Comparison of ENCODE assay signal across 15 mouse cellular contexts in the genomic region with DNA sequence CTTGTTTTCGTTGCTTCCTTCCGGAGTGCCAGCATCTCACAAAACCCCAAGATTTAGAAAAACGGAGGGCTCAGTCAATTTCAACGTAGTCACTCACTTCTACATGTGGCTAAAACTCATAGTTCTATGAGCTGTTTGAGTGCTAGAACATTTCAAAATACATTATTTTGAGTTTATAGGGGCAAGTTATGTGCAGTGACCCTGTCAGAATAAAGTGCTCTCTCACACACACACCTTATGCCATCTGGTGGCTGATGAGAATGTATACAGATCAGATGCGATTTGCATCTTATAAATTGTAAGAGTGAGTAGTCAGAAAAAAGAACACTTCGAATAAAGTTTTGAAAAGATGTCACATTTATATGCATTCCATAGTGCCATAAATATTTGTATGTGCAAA. TPM values are rescaled to one million over a fixed set of nuclear protein-coding genes. Genes with fewer than 3 reads are reported as not detected.
A peak's percentile ranks its signal among the peaks of the same experiment; 100 is the strongest.
DNase-seq lines count a peak whose midpoint lies in the region; ATAC-seq and TF ChIP-seq lines count a peak whose summit lies in the region.
"Had no signal": no experiment of that assay in that cellular context is flagged by ENCODE, and none has a peak within 500 bp of the region (broad histone marks: within the 10 kb centered on the region; RNA-seq: fewer than 3 reads in every experiment).

No protein-coding gene starts in this region.

- no peak overlapping the region for H3K9ac ChIP-seq in heart, adult 2 months (ENCODE audit: low read depth, low read length)
- H3K9ac ChIP-seq in heart, embryonic 11.5 days (ENCODE audit: low read depth, low read length) = no peak overlapping the region
- no peak overlapping the region for H3K9ac ChIP-seq in liver, postnatal 0 days (replicated peaks)
- H3K9ac ChIP-seq: hindbrain, embryonic 15.5 days had no signal

- no peaks in the 10 kb centered on the region for H3K9me3 ChIP-seq in heart, embryonic 11.5 days (replicated peaks; ENCODE audit: control insufficient read depth, low read length)
- H3K9me3 ChIP-seq in liver, postnatal 0 days (ENCODE audit: low read length) = no peaks in the 10 kb centered on the region
- H3K9me3 ChIP-seq: hindbrain, embryonic 15.5 days had no signal

- intact Hi-C loops in heart, adult 2 months (cut with DNase I) = loop anchor here (2.0 to 10.0 kb wide), 4 partner anchors 121 to 505 kb away; partner anchors contain the start of gene Ror1

- TF ChIP-seq POLR2A in heart, adult 2 months (IDR thresholded peaks at IDR 0.05; ENCODE audit: insufficient read depth, low read depth, low read length) = no peak

- H3K79me2 ChIP-seq in heart, adult 2 months (replicated peaks; ENCODE audit: control insufficient read depth, insufficient read depth, low read length) = no peaks in the 10 kb centered on the region

- no peak for DNase-seq in heart, adult 2 months
- no peak for DNase-seq in liver, postnatal 0 days
- DNase-seq in liver = no peak
- DNase-seq in NIH3T3 (ENCODE audit: low read depth) = peak; percentile 66
- peak; percentile 68 for DNase-seq in embryo, embryonic 11 days
- DNase-seq: kidney, postnatal 4 days; right cerebral cortex, adult 18-20 months; thymus, postnatal 14 days had no signal

- H3K4me3 ChIP-seq in heart, adult 2 months = no peak overlapping the region
- H3K4me3 ChIP-seq in heart, embryonic 11.5 days (ENCODE audit: low read depth, low read length) = no peak overlapping the region
- no peak overlapping the region for H3K4me3 ChIP-seq in liver, postnatal 0 days (ENCODE audit: low read depth, low read length)
- H3K4me3 ChIP-seq: hindbrain, embryonic 15.5 days had no signal

- no peaks in the 10 kb centered on the region for H3K36me3 ChIP-seq in heart, adult 2 months (ENCODE audit: control insufficient read depth, insufficient read depth, low read length)
- H3K36me3 ChIP-seq in heart, embryonic 11.5 days (ENCODE audit: control insufficient read depth, insufficient read depth, low read length) = no peaks in the 10 kb centered on the region
- no peaks in the 10 kb centered on the region for H3K36me3 ChIP-seq in liver, postnatal 0 days (replicated peaks; ENCODE audit: insufficient read depth, low read length)
- H3K36me3 ChIP-seq: hindbrain, embryonic 15.5 days had no signal

- ATAC-seq in heart, embryonic 11.5 days (replicated peaks; ENCODE audit: insufficient number of reproducible peaks, low FRiP score, low TSS enrichment) = no peak
- no peak for ATAC-seq in liver, postnatal 0 days
- ATAC-seq in megakaryocyte-erythroid progenitor cell, adult 5-6 weeks (replicated peaks; ENCODE audit: low FRiP score, low TSS enrichment, poor library complexity, severe bottlenecking) = no peak
- ATAC-seq: activated CD4-positive, CD25-positive, alpha-beta regulatory T cell, adult 4 months; forebrain, embryonic 16.5 days had no signal

- H3K27me3 ChIP-seq in heart, adult 2 months (ENCODE audit: control insufficient read depth, insufficient read depth, low read length) = no peaks in the 10 kb centered on the region
- H3K27me3 ChIP-seq in heart, embryonic 11.5 days (ENCODE audit: control insufficient read depth, insufficient read depth, low read length) = no peaks in the 10 kb centered on the region; the same call in 1 of the 2 replicates
- no peaks in the 10 kb centered on the region for H3K27me3 ChIP-seq in liver, postnatal 0 days (ENCODE audit: insufficient read depth, low read length)

- TF ChIP-seq CTCF in heart, adult 2 months (IDR thresholded peaks at IDR 0.05) = peak; percentile 67
- TF ChIP-seq CTCF in liver, postnatal 0 days (IDR thresholded peaks at IDR 0.05; ENCODE audit: low read depth) = peak; percentile 33

- no peaks in the 10 kb centered on the region for H3K4me1 ChIP-seq in heart, adult 2 months (ENCODE audit: control insufficient read depth, insufficient read depth, low read length)
- no peaks in the 10 kb centered on the region for H3K4me1 ChIP-seq in heart, embryonic 11.5 days (ENCODE audit: control insufficient read depth, insufficient read depth, low read length)
- H3K4me1 ChIP-seq in liver, postnatal 0 days (ENCODE audit: insufficient read depth) = no peaks in the 10 kb centered on the region
- H3K4me1 ChIP-seq: hindbrain, embryonic 15.5 days had no signal

- H3K4me2 ChIP-seq in heart, embryonic 11.5 days = no peak overlapping the region
- no peak overlapping the region for H3K4me2 ChIP-seq in liver, postnatal 0 days (ENCODE audit: low read depth, low read length)
- H3K4me2 ChIP-seq: hindbrain, embryonic 15.5 days had no signal

- no peak overlapping the region for H3K27ac ChIP-seq in heart, adult 2 months
- H3K27ac ChIP-seq in heart, embryonic 11.5 days (ENCODE audit: low read depth, low read length) = no peak overlapping the region
- no peak overlapping the region for H3K27ac ChIP-seq in liver, postnatal 0 days (ENCODE audit: low read depth)
- H3K27ac ChIP-seq: hindbrain, embryonic 15.5 days had no signal

- WGBS in heart, adult 2 months = 71% methylated on average over 6 of the region's 6 CpGs
- 70% methylated on average over 6 of the region's 6 CpGs for WGBS in heart, embryonic 11.5 days (ENCODE audit: insufficient replicate concordance)
- WGBS in liver, postnatal 0 days (ENCODE audit: insufficient replicate concordance) = 67% methylated on average over 6 of the region's 6 CpGs

- no peak for TF ChIP-seq EP300 in heart, adult 2 months (IDR thresholded peaks at IDR 0.05; ENCODE audit: insufficient read depth, low read depth, low read length)
- TF ChIP-seq EP300 in liver, postnatal 0 days (IDR thresholded peaks at IDR 0.05; ENCODE audit: low read depth) = no peak

RNA-seq across cellular contexts. Expression of gene Ube2u, which starts 55.0 kb away (rescaled TPM):
- total RNA-seq in heart, adult 2 months (2021) = not detected
- polyA plus RNA-seq in heart, adult 2 months (2012; rRNA removed) = not detected in 2 replicates
- polyA plus RNA-seq in heart, embryonic 11.5 days (2014; fragmentation: Nextera tagmentation; extraction: Ambion mirVana) = 0.36 and 0.42 TPM in 2 replicates
- polyA plus RNA-seq in liver, postnatal 0 days (2015; fragmentation: Nextera tagmentation; extraction: Ambion mirVana) = 0.49 and 0.96 TPM in 2 replicates
- not detected in 2 replicates for total RNA-seq in megakaryocyte-erythroid progenitor cell, adult 5-6 weeks (2014; fragmentation: Nextera tagmentation)
- not detected in 2 replicates for total RNA-seq in megakaryocyte-erythroid progenitor cell, adult 5-6 weeks (2017)
- total RNA-seq: heart, adult 8-10 months; left cerebral cortex, postnatal 25 days had no signal
- polyA plus RNA-seq: activated CD4-positive, CD25-positive, alpha-beta regulatory T cell, adult 4 months had no signal

Comparison
In these comparisons a context has a peak if more than half of its experiments do, and no peak if none do; other contexts are left out.
1. DNase-seq: peak in NIH3T3 (single experiment) and embryo, embryonic 11 days (single experiment); none in heart, adult 2 months (0 of 2), liver, postnatal 0 days (single experiment) and liver (single experiment).